Mouse (Mus musculus) limb, embryonic 12.5 days (tissue): ENCODE data around the gene Gm13275. TPM values are rescaled to one million over a fixed set of nuclear protein-coding genes. Genes with fewer than 3 reads are reported as not detected.
"Not testable (repeated sequence)": the region's sequence is repeated elsewhere in the genome, so short reads cannot be mapped to it uniquely, and the experiment has no call there.

ENCODE experiments used
- ATAC-seq: fragments of 200-750 bp; cut with Nextera tagmentation; 2 replicates; pipeline ENCODE4 v1.8.0; 2017; ENCODE audit warnings: low read depth, moderate TSS enrichment; ENCODE audit not compliant: insufficient number of reproducible peaks, insufficient read depth, low FRiP score, low TSS enrichment
- H3K27ac ChIP-seq: fragments of 300-500 bp; sonication (generic); 2 replicates; pipeline ENCODE4 v1.5.1; 2016; ENCODE audit warnings: mild to moderate bottlenecking, moderate library complexity
- H3K27me3 ChIP-seq: fragments of 300-500 bp; sonication (generic); 2 replicates; pipeline ENCODE4 v1.6.1; 2016; ENCODE audit warnings: mild to moderate bottlenecking, moderate library complexity
- H3K36me3 ChIP-seq: fragments of 300-500 bp; sonication (generic); 2 replicates; pipeline ENCODE4 v1.6.1; 2016; ENCODE audit warnings: mild to moderate bottlenecking, moderate library complexity
- H3K4me1 ChIP-seq: fragments of 300-500 bp; sonication (generic); replicated peaks from 2 replicates; pipeline ENCODE4 v1.6.1; 2016
- H3K4me2 ChIP-seq: fragments of 300-500 bp; sonication (generic); 2 replicates; pipeline ENCODE4 v1.6.1; 2016; ENCODE audit warnings: mild to moderate bottlenecking, moderate library complexity
- H3K4me3 ChIP-seq: fragments of 300-500 bp; sonication (generic); replicated peaks from 2 replicates; pipeline ENCODE4 v1.5.1; 2016; ENCODE audit warnings: mild to moderate bottlenecking
- H3K9ac ChIP-seq: fragments of 300-500 bp; sonication (generic); replicated peaks from 2 replicates; pipeline ENCODE4 v1.6.1; 2016; ENCODE audit warnings: mild to moderate bottlenecking, moderate library complexity
- H3K9me3 ChIP-seq: fragments of 300-500 bp; sonication (generic); 2 replicates; pipeline ENCODE4 v1.6.1; 2016; ENCODE audit warnings: mild to moderate bottlenecking, moderate library complexity
- WGBS: fragments of 180-500 bp; shearing (Covaris S2); methylation state at CpG from one replicate; pipeline ENCODE4 v1.1.7; 2016; 5-methylcytosine and 5-hydroxymethylcytosine counted together
- polyA plus RNA-seq: library from polyadenylated mRNA; unstranded; fragments of >200 nt; fragmentation: Nextera tagmentation; extraction: Ambion mirVana; gene quantifications from 2 replicates; pipeline ENCODE4 v1.2.1, GENCODE M21; 2016

The Gm13275 gene
- polyA plus RNA-seq: not detected in 2 replicates

- H3K4me2 ChIP-seq, H3K27me3 ChIP-seq, H3K9ac ChIP-seq, H3K9me3 ChIP-seq, H3K4me3 ChIP-seq, ATAC-seq, H3K4me1 ChIP-seq, H3K36me3 ChIP-seq, H3K27ac ChIP-seq: not testable (repeated sequence)
- WGBS: 0% methylated on average over 18 of the region's 52 CpGs
Observed at GRCm38 (mm10) chr4:88793936-88794675, at the start of gene Gm13275. Gene Gm13275, plus strand, starts transcription at chr4:88794487.

DNA sequence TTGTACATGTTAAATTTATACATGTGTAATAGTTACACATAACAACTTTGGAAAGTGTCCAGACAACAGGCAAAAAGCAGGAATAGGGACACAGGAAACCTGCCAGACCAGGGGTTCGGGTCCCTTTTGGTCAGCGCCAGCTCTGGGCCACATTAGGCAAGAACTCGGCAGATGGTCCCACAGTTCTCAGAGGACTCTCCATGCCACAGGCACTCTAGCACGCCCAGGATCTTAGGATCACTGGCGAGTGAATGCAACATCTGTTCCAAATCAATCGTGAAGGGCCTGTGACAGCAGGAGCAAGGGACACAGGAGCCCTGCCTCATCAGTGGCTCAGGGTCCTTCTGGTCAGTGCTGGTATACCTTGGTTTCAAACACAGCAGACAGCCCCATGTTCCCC is 44.4 kb upstream of the Gm13275 start:
- Histone ChIP-seq H3K9ac (no peak overlapping the region), H3K9me3 (no peaks in the 10 kb centered on the region), H3K4me2 (no peak overlapping the region), H3K4me3 (no peak overlapping the region), H3K27ac (no peak overlapping the region), H3K4me1 (peaks cover 17% of the 10 kb centered on the region), H3K36me3 (no peaks in the 10 kb centered on the region), H3K27me3 (peaks cover 5% of the 10 kb centered on the region)
- 25% methylated on average over 6 of the region's 6 CpGs for WGBS
- ATAC-seq: no peak

DNA sequence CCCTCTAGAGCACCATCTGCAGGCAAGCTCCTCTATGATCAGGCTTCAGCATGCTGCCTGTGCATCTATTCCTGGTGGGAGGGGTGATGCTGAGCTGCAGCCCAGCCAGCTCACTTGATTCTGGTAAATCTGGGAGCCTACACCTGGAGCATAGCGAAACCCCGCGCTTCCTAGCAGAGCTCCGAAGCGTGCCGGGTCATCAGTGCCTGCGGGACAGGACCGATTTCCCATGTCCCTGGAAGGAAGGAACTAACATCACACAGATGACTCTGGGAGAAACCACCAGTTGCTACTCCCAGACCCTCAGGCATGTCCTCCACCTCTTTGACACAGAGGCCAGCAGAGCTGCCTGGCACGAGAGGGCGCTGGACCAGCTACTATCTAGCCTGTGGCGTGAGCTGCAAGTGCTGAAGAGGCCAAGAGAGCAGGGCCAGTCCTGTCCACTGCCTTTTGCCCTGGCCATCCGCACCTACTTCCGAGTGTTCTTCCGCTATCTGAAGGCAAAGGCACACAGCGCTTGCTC is 39.4 kb upstream of the Gm13275 start, which contains the start of gene Gm13271:
Gene Gm13271 (plus strand): TSS at position 51 of the 523 bp plus-strand sequence.
- not testable (repeated sequence) for H3K4me3 ChIP-seq, H3K36me3 ChIP-seq, H3K27me3 ChIP-seq, H3K4me1 ChIP-seq, H3K4me2 ChIP-seq, H3K9ac ChIP-seq, H3K27ac ChIP-seq, H3K9me3 ChIP-seq, ATAC-seq
- 79% methylated on average over 15 of the region's 15 CpGs for WGBS

GRCm38 (mm10) chr4:88756581-88757513 is 37.4 kb upstream of the Gm13275 start:
- peak overlapping the region; percentile 96 for H3K27ac ChIP-seq
- H3K36me3 ChIP-seq, H3K27me3 ChIP-seq, H3K4me1 ChIP-seq, ATAC-seq, H3K9me3 ChIP-seq: not testable (repeated sequence)
- peak overlapping the region; percentile 52 for H3K4me3 ChIP-seq
- 11% methylated on average over 29 of the region's 31 CpGs for WGBS
- H3K4me2 ChIP-seq: peak overlapping the region; percentile 70
- peak overlapping the region; percentile 59 for H3K9ac ChIP-seq

- under 1% methylated on average over 21 of the region's 21 CpGs for WGBS
- not testable (repeated sequence) for H3K36me3 ChIP-seq
Observed at GRCm38 (mm10) chr4:88757628-88758031, 36.7 kb upstream of the Gm13275 start.

GRCm38 (mm10) chr4:88758751-88759150 is 35.5 kb upstream of the Gm13275 start:
- 88% methylated on average over 9 of the region's 9 CpGs for WGBS
- H3K9ac ChIP-seq, H3K4me2 ChIP-seq, H3K4me3 ChIP-seq, ATAC-seq, H3K36me3 ChIP-seq, H3K9me3 ChIP-seq, H3K27ac ChIP-seq, H3K4me1 ChIP-seq, H3K27me3 ChIP-seq: not testable (repeated sequence)

More at GRCm38 (mm10) chr4:88757628-88758031, 36.7 kb upstream of the Gm13275 start:
- Histone ChIP-seq H3K4me2 (peak overlapping the region; percentile 70), H3K4me3 (peak overlapping the region; percentile 52), H3K9ac (peak overlapping the region; percentile 59; the same call in 1 of the 2 replicates), H3K27ac (peak overlapping the region; percentile 96)
- not testable (repeated sequence) for H3K4me1 ChIP-seq, H3K9me3 ChIP-seq, H3K27me3 ChIP-seq
- peak; percentile 100 for ATAC-seq

DNA sequence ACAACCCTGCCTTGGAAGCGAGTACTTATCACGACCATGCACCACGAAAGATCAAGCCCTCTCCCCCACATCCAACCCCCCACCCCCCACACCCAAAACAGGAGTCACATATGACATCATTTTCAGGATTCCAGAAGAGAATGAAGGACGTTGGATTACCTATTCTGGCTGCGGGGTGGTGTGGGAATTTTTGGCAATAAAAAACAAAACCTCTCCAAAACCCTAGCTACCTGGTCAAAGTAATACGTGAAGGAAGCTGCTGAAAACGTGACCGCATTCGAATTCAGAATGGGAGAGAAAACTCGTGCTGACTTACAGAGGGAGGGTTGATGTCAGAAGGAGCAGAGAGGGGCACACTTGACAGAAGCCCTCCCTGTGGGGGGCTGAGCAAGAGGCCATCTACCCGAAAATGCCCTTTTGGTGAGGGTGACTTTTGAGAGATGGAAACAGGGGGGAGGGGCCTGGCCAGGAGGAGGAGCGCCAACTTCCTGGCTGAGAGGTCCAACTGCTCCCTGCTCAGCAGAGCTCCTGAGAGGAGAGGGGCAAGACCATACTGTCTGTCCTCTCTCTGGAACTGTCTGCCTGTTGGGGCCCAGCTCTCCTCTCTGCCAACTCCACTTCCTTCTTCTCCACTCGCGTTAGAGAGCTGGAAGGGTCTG is 34.5 kb upstream of the Gm13275 start, which contains the start of gene Gm13283:
Gene Gm13283 (plus strand): TSS at position 510 of the 659 bp plus-strand sequence.
- H3K36me3 ChIP-seq, H3K4me1 ChIP-seq, ATAC-seq, H3K9me3 ChIP-seq, H3K27me3 ChIP-seq: not testable (repeated sequence)
- WGBS: 29% methylated on average over 7 of the region's 14 CpGs
- H3K27ac ChIP-seq: peak within 1 kb of the TSS; percentile 72; the same call in 1 of the 2 replicates
- peak within 1 kb of the TSS; percentile 50 for H3K4me2 ChIP-seq
- H3K9ac ChIP-seq: 0 out of 2 replicates have a peak within 1 kb of the TSS, but pooled peaks have one; percentile 34
- peak within 1 kb of the TSS; percentile 34 for H3K4me3 ChIP-seq

GRCm38 (mm10) chr4:88760431-88760830 is 33.9 kb upstream of the Gm13275 start:
- under 1% methylated on average over 23 of the region's 28 CpGs for WGBS
- Histone ChIP-seq H3K4me3 (peak overlapping the region; percentile 34), H3K27ac (peak overlapping the region; percentile 72; the same call in 1 of the 2 replicates), H3K4me2 (peak overlapping the region; percentile 50), H3K9ac (0 out of 2 replicates have a peak overlapping the region, but pooled peaks have one; percentile 34)
- not testable (repeated sequence) for H3K9me3 ChIP-seq, H3K36me3 ChIP-seq, H3K27me3 ChIP-seq, H3K4me1 ChIP-seq, ATAC-seq

DNA sequence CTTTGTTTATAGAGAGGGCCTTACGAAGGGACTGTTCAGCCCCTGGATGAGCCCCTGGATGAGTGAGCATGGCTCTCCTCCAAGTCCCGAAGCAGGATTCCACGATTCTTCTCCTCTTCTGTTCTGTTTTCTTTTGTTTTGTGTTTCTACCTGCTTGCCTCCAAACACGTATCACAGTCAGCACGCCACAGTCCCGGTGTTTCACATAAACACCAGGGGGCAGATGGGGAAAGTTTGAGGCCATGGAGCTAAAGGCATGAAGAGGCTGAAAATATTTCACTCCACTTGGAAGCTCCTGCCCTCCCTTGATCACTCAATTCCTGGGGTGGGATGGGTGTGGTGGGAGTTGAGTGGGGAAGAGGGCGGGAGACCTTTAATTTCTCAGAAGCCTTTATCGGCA is 32.5 kb upstream of the Gm13275 start:
- H3K4me2 ChIP-seq, H3K9ac ChIP-seq, H3K4me1 ChIP-seq, H3K9me3 ChIP-seq, H3K4me3 ChIP-seq, ATAC-seq, H3K27me3 ChIP-seq, H3K36me3 ChIP-seq, H3K27ac ChIP-seq: not testable (repeated sequence)
- 68% methylated on average over 6 of the region's 8 CpGs for WGBS

GRCm38 (mm10) chr4:88762341-88762740 is 31.9 kb upstream of the Gm13275 start:
- not testable (repeated sequence) for H3K36me3 ChIP-seq, H3K9me3 ChIP-seq, H3K9ac ChIP-seq, H3K4me1 ChIP-seq, H3K27ac ChIP-seq, ATAC-seq, H3K27me3 ChIP-seq, H3K4me3 ChIP-seq
- 0 out of 2 replicates have a peak overlapping the region, but pooled peaks have one; percentile 45 for H3K4me2 ChIP-seq
- WGBS: 55% methylated on average over 9 of the region's 9 CpGs
